Mouse (Mus musculus) Muller cell, postnatal 12 days (primary cell): ENCODE data around the gene Spaca4.

Source experiments
- DNase-seq: peaks from one replicate; pipeline ENCODE4 v3.0.0-alpha.2; 2015; ENCODE audit errors: inconsistent ontology term

Gene Spaca4

GRCm38 (mm10) chr7:45699523-45700141 is 26.0 kb downstream of the Spaca4 start, which contains the start of gene Car11:
Gene Car11 (plus strand): TSS chr7:45699843.
- no peak for DNase-seq

- DNase-seq, result no peak
Observed at GRCm38 (mm10) chr7:45697894-45698293, 27.7 kb downstream of the Spaca4 start.

GRCm38 (mm10) chr7:45695098-45695497 is 30.5 kb downstream of the Spaca4 start:
- DNase-seq, result no peak

GRCm38 (mm10) chr7:45693921-45694591 is 31.6 kb downstream of the Spaca4 start, which contains the start of gene Sec1:
Gene Sec1 (minus strand): TSS chr7:45694402.
- no peak for DNase-seq

GRCm38 (mm10) chr7:45692364-45692763 is 33.2 kb downstream of the Spaca4 start:
- DNase-seq, result no peak

GRCm38 (mm10) chr7:45689800-45690199 is 35.8 kb downstream of the Spaca4 start:
- no peak for DNase-seq

GRCm38 (mm10) chr7:45689099-45689498 is 36.5 kb downstream of the Spaca4 start:
- DNase-seq, result no peak

- no peak for DNase-seq
Observed at GRCm38 (mm10) chr7:45686841-45687240, 38.8 kb downstream of the Spaca4 start.

- no peak for DNase-seq
Observed at GRCm38 (mm10) chr7:45685811-45686210, 39.8 kb downstream of the Spaca4 start.

- DNase-seq, result no peak
Observed at GRCm38 (mm10) chr7:45683396-45684050, 42.1 kb downstream of the Spaca4 start, which contains the start of gene Ntn5. Gene Ntn5 (plus strand): TSS chr7:45684022.

- peak; percentile 79 for DNase-seq
Observed at GRCm38 (mm10) chr7:45682144-45683126, 43.2 kb downstream of the Spaca4 start.

- no peak for DNase-seq
Observed at GRCm38 (mm10) chr7:45681046-45681736, 44.4 kb downstream of the Spaca4 start.

- DNase-seq, result peak; percentile 93
Observed at GRCm38 (mm10) chr7:45679966-45680621, 45.5 kb downstream of the Spaca4 start.

- DNase-seq, result no peak
Observed at GRCm38 (mm10) chr7:45678513-45678912, 47.1 kb downstream of the Spaca4 start.

GRCm38 (mm10) chr7:45677627-45678295 is 47.9 kb downstream of the Spaca4 start:
- no peak for DNase-seq
